Mouse (Mus musculus): Measurements from ENCODE around the gene Scgb1b11.
"Not testable (repeated sequence)": the region's sequence is repeated elsewhere in the genome, so short reads cannot be mapped to it uniquely, and the experiment has no call there.

Gene Scgb1b11

GRCm38 (mm10) chr7:32222540-32222939 lies at the start of gene Scgb1b11:
Gene Scgb1b11, plus strand, starts transcription at chr7:32222840.
- DNase-seq = not testable (repeated sequence)

- DNase-seq = not testable (repeated sequence)
Observed at GRCm38 (mm10) chr7:32211045-32211444, 11.6 kb upstream of the Scgb1b11 start, which contains the start of gene Scgb2b11. Gene Scgb2b11, minus strand, starts transcription at chr7:32211145.
